Mouse (Mus musculus) MEL (cell line): ENCODE results near the gene Herpud2. TPM values are rescaled to one million over a fixed set of nuclear protein-coding genes. Genes with fewer than 3 reads are reported as not detected.

ENCODE experiments used
- DNase-seq: peaks from one replicate; pipeline ENCODE4 v3.0.0; 2011; ENCODE audit warnings: low read depth, low spot score
- H3K27ac ChIP-seq: 2 replicates; pipeline ENCODE4 v1.5.1; 2012; ENCODE audit warnings: low read depth, mild to moderate bottlenecking, control low read depth, low read length, moderate library complexity; ENCODE audit not compliant: control insufficient read depth
- H3K27me3 ChIP-seq, 2 experiments: fragments of 150-350 bp in 1 of 2; sonication (generic) in 1 of 2; 2 replicates each; pipeline ENCODE4 v1.6.1; 2012; ENCODE audit warnings: low read length in 2 of 2, mild to moderate bottlenecking in 2 of 2, improper control_type of control experiment in 1 of 2, moderate library complexity in 1 of 2; ENCODE audit not compliant: insufficient read depth in 2 of 2, control insufficient read depth in 1 of 2
- H3K36me3 ChIP-seq, 2 experiments: 2 replicates each; pipeline ENCODE4 v1.6.1; 2012 to 2014; ENCODE audit warnings: low read length in 2 of 2, improper control_type of control experiment in 1 of 2, inconsistent platforms in 1 of 2, mild to moderate bottlenecking in 1 of 2; ENCODE audit not compliant: insufficient read depth in 2 of 2, control insufficient read depth in 1 of 2
- H3K4me1 ChIP-seq, 2 experiments: fragments of 150-350 bp in 1 of 2; sonication (generic) in 1 of 2; 2 replicates each; pipeline ENCODE4 v1.6.1; 2012; ENCODE audit warnings: low read length in 2 of 2, improper control_type of control experiment in 1 of 2, mild to moderate bottlenecking in 1 of 2; ENCODE audit not compliant: insufficient read depth in 2 of 2, control insufficient read depth in 1 of 2
- H3K4me3 ChIP-seq, 2 experiments: fragments of 150-350 bp in 1 of 2; sonication (generic) in 1 of 2; 2 replicates each; pipeline ENCODE4 v1.5.1; 2012; ENCODE audit warnings: low read depth in 2 of 2, low read length in 2 of 2, mild to moderate bottlenecking in 2 of 2, moderate library complexity in 2 of 2, control low read depth in 1 of 2, improper control_type of control experiment in 1 of 2; ENCODE audit not compliant: control insufficient read depth in 1 of 2, insufficient read depth in 1 of 2
- H3K79me2 ChIP-seq: 2 replicates; pipeline ENCODE4 v1.6.1; 2012; ENCODE audit warnings: mild to moderate bottlenecking, low read length, moderate library complexity; ENCODE audit not compliant: control insufficient read depth, poor library complexity, insufficient read depth
- H3K9ac ChIP-seq: 2 replicates; pipeline ENCODE4 v1.6.1; 2012; ENCODE audit warnings: low read depth, mild to moderate bottlenecking, control low read depth, low read length, moderate library complexity; ENCODE audit not compliant: control insufficient read depth, poor library complexity, severe bottlenecking
- H3K9me3 ChIP-seq: fragments of 150-350 bp; sonication (generic); replicated peaks from 2 replicates; pipeline ENCODE4 v1.6.1; 2012; ENCODE audit warnings: mild to moderate bottlenecking, low read length, improper control_type of control experiment, moderate library complexity; ENCODE audit not compliant: insufficient read depth
- BHLHE40 ChIP-seq: IDR thresholded peaks from 2 replicates; pipeline ENCODE4 v1.6.1; 2012; ENCODE audit warnings: low read depth, mild to moderate bottlenecking, inconsistent platforms, low read length, improper control_type of control experiment, borderline replicate concordance
- CHD1 ChIP-seq: IDR thresholded peaks from 2 replicates; pipeline ENCODE4 v1.6.1; 2012; ENCODE audit warnings: low read depth, mild to moderate bottlenecking, inconsistent platforms, low read length, improper control_type of control experiment
- CHD2 ChIP-seq: IDR thresholded peaks from 2 replicates; pipeline ENCODE4 v1.6.1; 2011; ENCODE audit warnings: low read length, improper control_type of control experiment
- CTCF ChIP-seq, 3 experiments: IDR thresholded peaks in 2 of 3; conservative IDR thresholded peaks in 1 of 3; 2 replicates each; pipeline ENCODE4 v1.5.1; 2011 to 2012; ENCODE audit warnings: low read length in 3 of 3, low read depth in 2 of 3, mild to moderate bottlenecking in 2 of 3, improper control_type of control experiment in 1 of 3, inconsistent platforms in 1 of 3, mixed read lengths in 1 of 3, moderate library complexity in 1 of 3; ENCODE audit not compliant: control insufficient read depth in 1 of 3, insufficient read depth in 1 of 3, poor library complexity in 1 of 3, severe bottlenecking in 1 of 3
- E2F4 ChIP-seq: IDR thresholded peaks from 2 replicates; pipeline ENCODE4 v1.6.1; 2011; ENCODE audit warnings: low read depth, low read length, improper control_type of control experiment, borderline replicate concordance
- ELF1 ChIP-seq: IDR thresholded peaks from 2 replicates; pipeline ENCODE4 v1.6.1; 2014; ENCODE audit warnings: low read depth, mild to moderate bottlenecking, inconsistent platforms, low read length, improper control_type of control experiment, moderate library complexity
- EP300 ChIP-seq, 2 experiments: IDR thresholded peaks; 2 replicates each; pipeline ENCODE4 v1.6.1; 2011; ENCODE audit warnings: improper control_type of control experiment in 2 of 2, low read length in 2 of 2, low read depth in 1 of 2, mild to moderate bottlenecking in 1 of 2
- GABPA ChIP-seq: IDR thresholded peaks from 2 replicates; pipeline ENCODE4 v1.6.1; 2012; ENCODE audit warnings: low read depth, mild to moderate bottlenecking, inconsistent platforms, low read length, improper control_type of control experiment, moderate library complexity
- GATA1 ChIP-seq: IDR thresholded peaks from 2 replicates; pipeline ENCODE4 v1.6.1; 2011; ENCODE audit warnings: low read depth, low read length, improper control_type of control experiment
- HCFC1 ChIP-seq: IDR thresholded peaks from 2 replicates; pipeline ENCODE4 v1.6.1; 2012; ENCODE audit warnings: low read depth, mild to moderate bottlenecking, inconsistent platforms, low read length, improper control_type of control experiment, moderate library complexity
- JUND ChIP-seq: IDR thresholded peaks from 2 replicates; pipeline ENCODE4 v1.6.1; 2011; ENCODE audit warnings: low read depth, mild to moderate bottlenecking, improper control_type of control experiment, low read length
- KAT2A ChIP-seq: conservative IDR thresholded peaks from 2 replicates; pipeline ENCODE4 v1.6.1; 2012; ENCODE audit warnings: low read depth, low read length, improper control_type of control experiment, inconsistent platforms
- MAFK ChIP-seq: IDR thresholded peaks from 2 replicates; pipeline ENCODE4 v1.6.1; 2011; ENCODE audit warnings: low read depth, mild to moderate bottlenecking, low read length, improper control_type of control experiment, borderline replicate concordance
- MAX ChIP-seq: IDR thresholded peaks from 2 replicates; pipeline ENCODE4 v1.6.1; 2011; ENCODE audit warnings: low read length, improper control_type of control experiment
- MEF2A ChIP-seq: IDR thresholded peaks from 2 replicates; pipeline ENCODE4 v1.6.1; 2014; ENCODE audit warnings: low read depth, mild to moderate bottlenecking, inconsistent platforms, low read length, improper control_type of control experiment; ENCODE audit not compliant: poor library complexity, insufficient replicate concordance, severe bottlenecking; ENCODE audit errors: extremely low read depth
- MXI1 ChIP-seq: IDR thresholded peaks from 2 replicates; pipeline ENCODE4 v1.6.1; 2011; ENCODE audit warnings: mild to moderate bottlenecking, low read depth, low read length, improper control_type of control experiment
- MYC ChIP-seq: IDR thresholded peaks from 2 replicates; pipeline ENCODE4 v1.6.1; 2011; ENCODE audit warnings: low read depth, mild to moderate bottlenecking, low read length, improper control_type of control experiment, moderate library complexity
- NELFE ChIP-seq: IDR thresholded peaks from 2 replicates; pipeline ENCODE4 v1.6.1; 2011; ENCODE audit warnings: low read depth, low read length, improper control_type of control experiment
- NRF1 ChIP-seq: IDR thresholded peaks from 2 replicates; pipeline ENCODE4 v1.6.1; 2014; ENCODE audit warnings: low read depth, mild to moderate bottlenecking, inconsistent platforms, low read length, improper control_type of control experiment, moderate library complexity; ENCODE audit not compliant: poor library complexity, insufficient read depth, severe bottlenecking
- POLR2A ChIP-seq, 2 experiments: IDR thresholded peaks; 2 replicates each; pipeline ENCODE4 v1.6.1; 2011 to 2012; ENCODE audit warnings: low read length in 2 of 2, mild to moderate bottlenecking in 2 of 2, control low read depth in 1 of 2, improper control_type of control experiment in 1 of 2, low read depth in 1 of 2, moderate library complexity in 1 of 2; ENCODE audit not compliant: control insufficient read depth in 1 of 2, insufficient read depth in 1 of 2, poor library complexity in 1 of 2
- POLR2AphosphoS2 ChIP-seq: IDR thresholded peaks from 2 replicates; pipeline ENCODE4 v1.6.1; 2011; ENCODE audit warnings: low read length, improper control_type of control experiment
- POLR2AphosphoS5 ChIP-seq: IDR thresholded peaks from 2 replicates; pipeline ENCODE4 v1.6.1; 2012; ENCODE audit warnings: low read depth, borderline replicate concordance, mild to moderate bottlenecking, inconsistent platforms, low read length, moderate library complexity, mixed read lengths
- RAD21 ChIP-seq: IDR thresholded peaks from 2 replicates; pipeline ENCODE4 v1.6.1; 2011; ENCODE audit warnings: mild to moderate bottlenecking, low read depth, low read length, improper control_type of control experiment
- RCOR1 ChIP-seq: IDR thresholded peaks from 2 replicates; pipeline ENCODE4 v1.6.1; 2012; ENCODE audit warnings: low read depth, mild to moderate bottlenecking, inconsistent platforms, low read length, improper control_type of control experiment
- SIN3A ChIP-seq: IDR thresholded peaks from 2 replicates; pipeline ENCODE4 v1.6.1; 2012; ENCODE audit warnings: low read length, improper control_type of control experiment, inconsistent platforms
- SMC3 ChIP-seq: IDR thresholded peaks from 2 replicates; pipeline ENCODE4 v1.6.1; 2011; ENCODE audit warnings: low read depth, low read length, improper control_type of control experiment
- TAL1 ChIP-seq: IDR thresholded peaks from 2 replicates; pipeline ENCODE4 v1.6.1; 2012; ENCODE audit warnings: mild to moderate bottlenecking, inconsistent platforms, low read length, moderate library complexity, mixed read lengths
- TBP ChIP-seq: IDR thresholded peaks from 2 replicates; pipeline ENCODE4 v1.8.0; 2011; ENCODE audit warnings: low read depth, low read length, improper control_type of control experiment
- TCF12 ChIP-seq: IDR thresholded peaks from 2 replicates; pipeline ENCODE4 v1.6.1; 2014; ENCODE audit warnings: low read depth, mild to moderate bottlenecking, inconsistent platforms, low read length, improper control_type of control experiment, moderate library complexity
- UBTF ChIP-seq: IDR thresholded peaks from 2 replicates; pipeline ENCODE4 v1.6.1; 2012; ENCODE audit warnings: low read depth, mild to moderate bottlenecking, inconsistent platforms, low read length, improper control_type of control experiment, moderate library complexity, borderline replicate concordance; ENCODE audit not compliant: insufficient read depth
- USF1 ChIP-seq: IDR thresholded peaks from 2 replicates; pipeline ENCODE4 v1.6.1; 2014; ENCODE audit warnings: low read depth, mild to moderate bottlenecking, inconsistent platforms, low read length, improper control_type of control experiment, moderate library complexity
- USF2 ChIP-seq, 2 experiments: IDR thresholded peaks; 2 replicates each; pipeline ENCODE4 v1.6.1; 2011 to 2012; ENCODE audit warnings: improper control_type of control experiment in 2 of 2, low read length in 2 of 2, borderline replicate concordance in 1 of 2, inconsistent platforms in 1 of 2, low read depth in 1 of 2, mild to moderate bottlenecking in 1 of 2; ENCODE audit not compliant: insufficient read depth in 1 of 2
- ZC3H11A ChIP-seq: IDR thresholded peaks from 2 replicates; pipeline ENCODE4 v1.6.1; 2012; ENCODE audit warnings: low read depth, mild to moderate bottlenecking, inconsistent platforms, low read length, improper control_type of control experiment
- ZKSCAN1 ChIP-seq: IDR thresholded peaks from 2 replicates; pipeline ENCODE4 v1.6.1; 2012; ENCODE audit warnings: low read depth, mild to moderate bottlenecking, inconsistent platforms, low read length, improper control_type of control experiment, moderate library complexity
- ZMIZ1 ChIP-seq: IDR thresholded peaks from 2 replicates; pipeline ENCODE4 v1.6.1; 2012; ENCODE audit warnings: low read depth, mild to moderate bottlenecking, inconsistent platforms, low read length, improper control_type of control experiment, moderate library complexity
- polyA plus RNA-seq, 2 experiments: library from polyadenylated mRNA; stranded (reverse) in 1 of 2; unstranded in 1 of 2; fragments of >175 nt in 1 of 2; fragments of >200 nt in 1 of 2; gene quantifications; 2 replicates each; pipeline versions ENCODE4 v1.2.1 to v1.2.4; 2012; ENCODE audit warnings: low replicate concordance in 2 of 2, low read depth in 1 of 2; ENCODE audit not compliant: insufficient read length in 2 of 2, insufficient read depth in 1 of 2, missing spikeins in 1 of 2
- total RNA-seq: library from RNA; depleted of rRNA; stranded (reverse); fragments of 300-350 nt; gene quantifications from 2 replicates; pipeline ENCODE4 v1.2.3, GENCODE M21; 2012; rRNA removed

Herpud2 gene
- total RNA-seq = 4.3 and 5.5 TPM in 2 replicates
- polyA plus RNA-seq = 10 to 100 TPM in 1 of 2 experiments, not detected in 1; 17.2 TPM

- peak; percentile 96 for DNase-seq
- H3K27me3 ChIP-seq = no peaks in the 10 kb centered on the region
- peak within 1 kb of the TSS; percentile 73 to 94 for H3K4me3 ChIP-seq
- TF ChIP-seq BHLHE40 (no peak), POLR2AphosphoS5 (no peak), POLR2A (IDR thresholded peaks at IDR 0.05; ENCODE audit: control insufficient read depth in 1 of 2, insufficient read depth in 1 of 2, low read depth in 1 of 2, low read length in 2 of 2, poor library complexity in 1 of 2) (peak; percentile 70 to 86; a peak in 3 of 4 replicates), HCFC1 (peak; percentile 82), TAL1 (no peak), ZKSCAN1 (no peak), EP300 (IDR thresholded peaks at IDR 0.05; ENCODE audit: low read depth in 1 of 2, low read length in 2 of 2) (no peak; a peak in 1 of 4 replicates), MAFK (no peak), SIN3A (peak; percentile 99), JUND (no peak), CHD1 (no peak), TCF12 (peak; percentile 24; the same call in 1 of the 2 replicates), MAX (peak; percentile 97), UBTF (0 out of 2 replicates have a peak, but pooled peaks have one; percentile 12), ELF1 (peak; percentile 77), CHD2 (no peak), TBP (peak; percentile 62; the same call in 1 of the 2 replicates), KAT2A (peak; percentile 48; the same call in 1 of the 2 replicates), SMC3 (no peak), ZMIZ1 (no peak; the same call in 1 of the 2 replicates), ZC3H11A (no peak), GABPA (no peak), MEF2A (no peak), NRF1 (peak; percentile 47; the same call in 1 of the 2 replicates), GATA1 (no peak), RAD21 (no peak), POLR2AphosphoS2 (peak; percentile 23; the same call in 1 of the 2 replicates), MYC (peak; percentile 62; the same call in 1 of the 2 replicates), NELFE (peak; percentile 76), CTCF (IDR thresholded peaks at IDR 0.05 in 2 of 3, conservative IDR thresholded peaks at IDR 0.05 in 1 of 3; ENCODE audit: control insufficient read depth in 1 of 3, insufficient read depth in 1 of 3, low read depth in 2 of 3, low read length in 3 of 3, poor library complexity in 1 of 3, severe bottlenecking in 1 of 3) (peak in 1 of 3 experiments; percentile 8; a peak in 1 of 6 replicates), USF2 (IDR thresholded peaks at IDR 0.05; ENCODE audit: borderline replicate concordance in 1 of 2, insufficient read depth in 1 of 2, low read depth in 1 of 2, low read length in 2 of 2) (peak in 1 of 2 experiments; percentile 73; a peak in 2 of 4 replicates), RCOR1 (no peak), USF1 (peak; percentile 92), MXI1 (peak; percentile 99), E2F4 (no peak; the same call in 1 of the 2 replicates)
Observed at GRCm38 (mm10) chr9:25151611-25152241, at the start of gene Herpud2. Herpud2 (minus strand) TSS chr9:25151820.

More at GRCm38 (mm10) chr9:25151611-25152241, at the start of gene Herpud2:
- H3K79me2 ChIP-seq = peaks cover 27% of the 10 kb centered on the region
- H3K9ac ChIP-seq = peak within 1 kb of the TSS; percentile 80
- H3K9me3 ChIP-seq = no peaks in the 10 kb centered on the region
- H3K4me1 ChIP-seq = peaks cover 3 to 10% of the 10 kb centered on the region in 2 experiments
- H3K36me3 ChIP-seq = peaks cover 0 to 34% of the 10 kb centered on the region in 2 experiments; a peak in 2 of 4 replicates
- peak within 1 kb of the TSS; percentile 74 for H3K27ac ChIP-seq
